Mouse (Mus musculus): ENCODE results near the gene Psg25.
"Not testable (repeated sequence)": the region's sequence is repeated elsewhere in the genome, so short reads cannot be mapped to it uniquely, and the experiment has no call there.

GRCm38 (mm10) chr7:18512848-18513247 lies 19.2 kb downstream of the Psg25 start:
- not testable (repeated sequence) for TF ChIP-seq CTCF (conservative IDR thresholded peaks at IDR 0.05; ENCODE audit: insufficient read depth, insufficient read length, low read depth, low read length); POLR2A (IDR thresholded peaks at IDR 0.05; ENCODE audit: low read depth, low read length)

Data from kidney, adult 2 months (tissue).